Comparison of ENCODE assay signal across 8 mouse cellular contexts in genomic region chr5:135077564-135078481, GRCm38 (mm10). TPM values are rescaled to one million over a fixed set of nuclear protein-coding genes. Genes with fewer than 3 reads are reported as not detected.
DNase-seq lines count a peak whose midpoint lies in the region; ATAC-seq and TF ChIP-seq lines count a peak whose summit lies in the region.

Gene Vps37d, minus strand, starts transcription at chr5:135078266.

- DNase-seq in forebrain, embryonic 14.5 days (ENCODE audit: low spot score), result peak; percentile 93
- DNase-seq in heart, postnatal 25 days (ENCODE audit: low spot score), result peak; percentile 77
- DNase-seq in layer of hippocampus, adult 18-20 months (ENCODE audit: low spot score in 2 of 2), result peak; percentile 87 to 95
- peak; percentile 94 for DNase-seq in lung, adult 2 months
- peak; percentile 61 to 68 for DNase-seq in thymus, adult 18-20 months

- peak within 1 kb of the TSS; percentile 73 for H3K4me3 ChIP-seq in ES-Bruce4 (ENCODE audit: low read depth, low read length)
- peak within 1 kb of the TSS; percentile 94 for H3K4me3 ChIP-seq in forebrain, embryonic 14.5 days (ENCODE audit: low read depth, low read length)
- H3K4me3 ChIP-seq in lung, adult 2 months (replicated peaks; ENCODE audit: extremely low read depth, low read depth, low read length), result peak within 1 kb of the TSS; percentile 78

- no peaks in the 10 kb centered on the region for H3K9me3 ChIP-seq in ES-Bruce4 (replicated peaks; ENCODE audit: control insufficient read depth, insufficient read depth, low read length, poor library complexity, severe bottlenecking)
- H3K9me3 ChIP-seq in forebrain, embryonic 14.5 days (replicated peaks; ENCODE audit: control insufficient read depth, low read length), result no peaks in the 10 kb centered on the region

- H3K9ac ChIP-seq in ES-Bruce4 (ENCODE audit: low read depth, poor library complexity, severe bottlenecking), result peak within 1 kb of the TSS; percentile 97
- H3K9ac ChIP-seq in forebrain, embryonic 14.5 days (ENCODE audit: low read length), result peak within 1 kb of the TSS; percentile 99

- no peak within 1 kb of the TSS for H3K27ac ChIP-seq in ES-Bruce4 (ENCODE audit: insufficient read depth, low read length)
- peak within 1 kb of the TSS; percentile 91 for H3K27ac ChIP-seq in forebrain, embryonic 14.5 days (ENCODE audit: low read depth, low read length)

- H3K4me2 ChIP-seq in forebrain, embryonic 14.5 days (ENCODE audit: low read length), result peak within 1 kb of the TSS; percentile 59

- ATAC-seq in cerebellum, adult (ENCODE audit: insufficient number of reproducible peaks, low FRiP score, low TSS enrichment), result peak; percentile 81
- ATAC-seq in forebrain, embryonic 14.5 days, result peak; percentile 86
- ATAC-seq in neutrophil, adult 5-6 weeks (ENCODE audit: extremely low read depth, insufficient number of reproducible peaks, low FRiP score, poor library complexity, severe bottlenecking), result peak; percentile 65; the same call in 1 of the 2 replicates

- TF ChIP-seq POLR2A in ES-Bruce4 (IDR thresholded peaks at IDR 0.05; ENCODE audit: insufficient read depth, low read length), result no peak
- no peak for TF ChIP-seq POLR2A in lung, adult 2 months (IDR thresholded peaks at IDR 0.05; ENCODE audit: borderline replicate concordance, extremely low read depth, low read depth, low read length)

- peak; percentile 58 for TF ChIP-seq CTCF in ES-Bruce4 (IDR thresholded peaks at IDR 0.05; ENCODE audit: low read depth, low read length)
- TF ChIP-seq CTCF in lung, adult 2 months (IDR thresholded peaks at IDR 0.05; ENCODE audit: insufficient read depth, low read length), result 0 out of 2 replicates have a peak, but pooled peaks have one; percentile 30

- H3K27me3 ChIP-seq in ES-Bruce4 (ENCODE audit: control insufficient read depth, insufficient read depth, low read length, poor library complexity, severe bottlenecking), result no peaks in the 10 kb centered on the region
- H3K27me3 ChIP-seq in forebrain, embryonic 14.5 days (replicated peaks; ENCODE audit: control insufficient read depth, insufficient read depth, low read length), result no peaks in the 10 kb centered on the region

- H3K36me3 ChIP-seq in ES-Bruce4 (ENCODE audit: control insufficient read depth, insufficient read depth, low read length, poor library complexity, severe bottlenecking), result no peaks in the 10 kb centered on the region
- H3K36me3 ChIP-seq in forebrain, embryonic 14.5 days (ENCODE audit: control insufficient read depth, insufficient read depth, low read length), result peaks cover 29% of the 10 kb centered on the region

- intact Hi-C loops in heart, postnatal 25 days (cut with DNase I), result loop anchor here (5.0 kb wide), 1 partner anchor 61 kb away; no protein-coding TSS in a partner anchor

- TF ChIP-seq EP300 in ES-Bruce4 (IDR thresholded peaks at IDR 0.05; ENCODE audit: insufficient read depth, low read depth, low read length), result no peak

- under 1% methylated on average over 70 of the region's 83 CpGs for WGBS in forebrain, embryonic 14.5 days
- WGBS in lung, adult 2 months, result 1% methylated on average over 64 of the region's 83 CpGs

- H3K4me1 ChIP-seq in ES-Bruce4 (ENCODE audit: control insufficient read depth, insufficient read depth, low read length), result peaks cover 7% of the 10 kb centered on the region
- peaks cover 4% of the 10 kb centered on the region for H3K4me1 ChIP-seq in forebrain, embryonic 14.5 days (ENCODE audit: control insufficient read depth, insufficient read depth, low read length)
- H3K4me1 ChIP-seq in lung, adult 2 months (ENCODE audit: control insufficient read depth, insufficient read depth, low read length), result no peaks in the 10 kb centered on the region

RNA-seq across cellular contexts. Expression of gene Vps37d, which starts in this region (rescaled TPM):
- 4.2 and 5.7 TPM in 2 replicates for polyA plus RNA-seq in ES-Bruce4 (2011; ENCODE audit: insufficient read depth, insufficient read length, low read depth, missing spikeins)
- polyA plus RNA-seq in forebrain, embryonic 14.5 days (2014; fragmentation: Nextera tagmentation; extraction: Ambion mirVana), result 25.0 and 28.9 TPM in 2 replicates
- under 1 TPM; 0.53 to 0.60 TPM for total RNA-seq in heart, postnatal 25 days (2021)
- total RNA-seq in layer of hippocampus, adult 18-20 months (2021), result 10 to 100 TPM; 33.3 to 35.3 TPM
- 2.3 and 3.0 TPM in 2 replicates for polyA plus RNA-seq in lung, adult 2 months (2012; rRNA removed)
- total RNA-seq in neutrophil, adult 5-6 weeks (2017), result not detected in 2 replicates

Comparison
In these comparisons a context has a peak if more than half of its experiments do, and no peak if none do; other contexts are left out.
1. RNA of gene Vps37d (total RNA-seq): 33.3 to 35.3 TPM in layer of hippocampus, adult 18-20 months; 0.53 to 0.60 TPM in heart, postnatal 25 days and not detected in neutrophil, adult 5-6 weeks; every median in the first group is over 10 times any median in the second.
2. Peak in DNase-seq in heart, postnatal 25 days; RNA of the gene not detected or under 1 TPM.
3. Peak in ATAC-seq in neutrophil, adult 5-6 weeks; RNA of the gene not detected or under 1 TPM.
4. Peak in every context shown above with its lines, with median percentiles within 50 percentile points of each other: H3K4me3 ChIP-seq, ATAC-seq and DNase-seq.